Comparison of ENCODE assay signal across 17 mouse cellular contexts in the genomic region with DNA sequence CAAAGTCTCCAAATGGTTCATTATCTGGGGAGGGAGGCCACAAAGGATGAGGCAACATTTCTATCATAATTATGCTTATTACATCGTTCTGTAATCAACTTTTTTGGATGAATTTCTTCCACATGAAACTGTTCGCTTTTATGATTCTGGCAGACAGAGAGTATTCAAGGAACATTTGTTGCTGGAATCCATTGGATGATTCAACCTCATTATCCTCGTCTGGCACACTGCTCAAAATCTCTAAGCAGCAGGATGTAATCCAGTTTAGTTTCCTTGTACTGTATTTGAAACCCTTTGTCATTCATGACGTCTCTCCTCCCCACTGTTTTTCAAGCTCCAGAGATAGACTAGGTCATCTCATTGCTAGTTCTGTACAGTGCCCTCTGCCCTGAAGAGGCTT. TPM values are rescaled to one million over a fixed set of nuclear protein-coding genes. Genes with fewer than 3 reads are reported as not detected.
"Had no signal": no experiment of that assay in that cellular context is flagged by ENCODE, and none has a peak within 500 bp of the region (broad histone marks: within the 10 kb centered on the region; RNA-seq: fewer than 3 reads in every experiment).

No protein-coding gene starts in this region.

- DNase-seq: kidney, adult 2 months; kidney, postnatal 36 days; lung, embryonic 14.5 days; lung, postnatal 14 days; retina, postnatal 1 day; right cerebral cortex, postnatal 4 days; spleen, adult 18-20 months; thymus, adult 2 months; thymus, postnatal 25 days had no signal

- H3K4me3 ChIP-seq: limb, embryonic 15.5 days; liver, embryonic 12.5 days; midbrain, embryonic 12.5 days; neural tube, embryonic 13.5 days had no signal

- H3K4me1 ChIP-seq: limb, embryonic 15.5 days; liver, embryonic 12.5 days; midbrain, embryonic 12.5 days; neural tube, embryonic 13.5 days had no signal

- H3K9me3 ChIP-seq: limb, embryonic 15.5 days; liver, embryonic 12.5 days; midbrain, embryonic 12.5 days; neural tube, embryonic 13.5 days had no signal

- H3K36me3 ChIP-seq: limb, embryonic 15.5 days; liver, embryonic 12.5 days; midbrain, embryonic 12.5 days had no signal

- H3K27ac ChIP-seq: kidney, postnatal 0 days; limb, embryonic 15.5 days; liver, embryonic 12.5 days; midbrain, embryonic 12.5 days; neural tube, embryonic 13.5 days had no signal

- H3K27me3 ChIP-seq: limb, embryonic 15.5 days; liver, embryonic 12.5 days; midbrain, embryonic 12.5 days; neural tube, embryonic 13.5 days had no signal

- H3K9ac ChIP-seq: limb, embryonic 15.5 days; liver, embryonic 12.5 days; lung, embryonic 14.5 days; midbrain, embryonic 12.5 days; neural tube, embryonic 13.5 days had no signal

- H3K4me2 ChIP-seq: limb, embryonic 15.5 days; liver, embryonic 12.5 days; lung, embryonic 14.5 days; midbrain, embryonic 12.5 days; neural tube, embryonic 13.5 days had no signal

- ATAC-seq: intestine, embryonic 16.5 days; liver, embryonic 12.5 days; midbrain, embryonic 16.5 days had no signal

RNA-seq across cellular contexts. Expression of a gene that starts 40.0 kb away (rescaled TPM):
- total RNA-seq: megakaryocyte-erythroid progenitor cell, adult 5-6 weeks had no signal
